Mouse (Mus musculus) ES-E14 (cell line): ENCODE measurements around the gene Neu2. TPM values are rescaled to one million over a fixed set of nuclear protein-coding genes. Genes with fewer than 3 reads are reported as not detected.

Experiments used
- DNase-seq: peaks from one replicate; pipeline ENCODE4 v3.0.0-alpha.2; 2013; ENCODE audit warnings: low read depth, low spot score
- H3K27ac ChIP-seq: 2 replicates; pipeline ENCODE4 v1.5.1; 2012; ENCODE audit warnings: low read depth, mild to moderate bottlenecking, low read length, moderate library complexity, mixed read lengths; ENCODE audit not compliant: poor library complexity, insufficient read depth, severe bottlenecking
- H3K36me3 ChIP-seq: 2 replicates; pipeline ENCODE4 v1.6.1; 2012; ENCODE audit warnings: mild to moderate bottlenecking, low read length, moderate library complexity, mixed read lengths; ENCODE audit not compliant: control insufficient read depth, poor library complexity, insufficient read depth, severe bottlenecking
- H3K4me1 ChIP-seq, 2 experiments: fragments of 150-350 bp in 1 of 2; sonication (generic) in 1 of 2; 2 replicates each; pipeline ENCODE4 v1.6.1; 2012; ENCODE audit warnings: low read length in 2 of 2, mild to moderate bottlenecking in 1 of 2, mixed read lengths in 1 of 2; ENCODE audit not compliant: control insufficient read depth in 2 of 2, insufficient read depth in 2 of 2, poor library complexity in 1 of 2
- H3K4me3 ChIP-seq, 2 experiments: fragments of 150-350 bp in 1 of 2; sonication (generic) in 1 of 2; 2 replicates each; pipeline ENCODE4 v1.5.1; 2012; ENCODE audit warnings: low read length in 2 of 2, low read depth in 1 of 2, mild to moderate bottlenecking in 1 of 2, mixed read lengths in 1 of 2; ENCODE audit not compliant: insufficient read depth in 1 of 2, poor library complexity in 1 of 2, severe bottlenecking in 1 of 2
- H3K9ac ChIP-seq: 2 replicates; pipeline ENCODE4 v1.6.1; 2012; ENCODE audit warnings: low read depth, mild to moderate bottlenecking, low read length, mixed read lengths; ENCODE audit not compliant: poor library complexity, insufficient read depth, severe bottlenecking
- H3K9me3 ChIP-seq: fragments of 150-350 bp; sonication (generic); 2 replicates; pipeline ENCODE4 v1.6.1; 2012; ENCODE audit warnings: low read depth, mild to moderate bottlenecking, low read length; ENCODE audit not compliant: control insufficient read depth, insufficient read depth
- CHD2 ChIP-seq: IDR thresholded peaks from 2 replicates; pipeline ENCODE4 v1.6.1; 2014; ENCODE audit warnings: mild to moderate bottlenecking, low read depth, low read length, inconsistent platforms
- HCFC1 ChIP-seq: IDR thresholded peaks from 2 replicates; pipeline ENCODE4 v1.6.1; 2012; ENCODE audit warnings: low read length, inconsistent platforms, borderline replicate concordance; ENCODE audit not compliant: insufficient read depth
- MAFK ChIP-seq: IDR thresholded peaks from 2 replicates; pipeline ENCODE4 v1.6.1; 2014; ENCODE audit warnings: mild to moderate bottlenecking, low read depth, low read length, inconsistent platforms; ENCODE audit not compliant: insufficient read depth
- ZC3H11A ChIP-seq: IDR thresholded peaks from 2 replicates; pipeline ENCODE4 v1.6.1; 2012; ENCODE audit warnings: low read depth, mild to moderate bottlenecking, inconsistent platforms, low read length, borderline replicate concordance
- ZNF384 ChIP-seq: IDR thresholded peaks from 2 replicates; pipeline ENCODE4 v1.6.1; 2012; ENCODE audit warnings: low read depth, low read length, inconsistent platforms
- in situ Hi-C, 2 experiments: fragments of 600-800 bp; cut with MboI; formaldehyde crosslinking; loops; one replicate each; pipeline ENCODE4 v1.15.1; 2025; ENCODE audit warnings: low sequenced_read_pairs in 2 of 2, inconsistent platforms in 1 of 2; ENCODE audit not compliant: unreplicated experiment in 2 of 2
- total RNA-seq: library from RNA; depleted of rRNA; stranded (reverse); fragments of 300-350 nt; gene quantifications from 2 replicates; pipeline ENCODE4 v1.2.3, GENCODE M21; 2012

The Neu2 gene
- total RNA-seq, 1 experiment, result not detected

DNA sequence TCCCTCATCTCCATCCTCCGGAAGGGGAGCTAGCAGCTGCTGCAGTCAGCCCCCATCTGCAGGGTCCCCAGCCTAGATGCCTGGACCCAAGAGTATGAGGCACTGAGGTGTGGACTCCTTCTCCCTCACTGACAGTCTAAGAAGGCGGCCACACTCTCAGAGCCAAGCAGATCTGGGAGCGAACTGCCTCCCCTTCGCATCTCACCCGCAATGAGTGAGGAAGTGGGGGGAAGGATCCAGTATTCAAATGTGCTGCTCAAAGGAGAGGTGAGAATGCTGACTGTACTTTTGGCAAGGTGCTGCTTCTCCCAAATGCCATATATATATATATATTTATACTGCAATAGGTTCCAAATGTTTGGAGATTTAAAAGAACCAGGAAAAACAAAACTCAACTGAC, 93.7 kb downstream of the Neu2 start:
- H3K9me3 ChIP-seq, result no peaks in the 10 kb centered on the region
- no peak for DNase-seq

DNA sequence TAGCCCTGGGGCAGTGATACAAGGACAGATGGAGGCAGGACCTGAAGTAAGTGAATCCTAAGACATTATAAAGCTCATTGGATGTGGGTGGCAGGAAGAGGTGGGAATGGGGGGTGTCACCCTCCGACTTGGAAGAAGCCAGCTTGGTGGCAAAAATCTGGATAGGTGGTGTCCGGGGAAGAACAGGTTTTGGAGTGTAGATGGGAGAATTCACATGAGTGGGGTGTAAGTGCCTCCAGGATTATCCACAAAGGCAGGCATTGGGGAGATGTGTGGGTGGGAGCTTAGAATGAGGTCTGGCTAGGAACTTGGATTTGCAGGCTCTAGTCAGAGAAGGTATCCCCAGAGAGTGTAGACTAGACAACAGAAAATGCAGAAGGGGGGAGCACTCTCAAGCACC, 95.6 kb downstream of the Neu2 start:
- DNase-seq, result no peak
- no peaks in the 10 kb centered on the region for H3K9me3 ChIP-seq
- H3K4me3 ChIP-seq, result no peak overlapping the region
- peaks cover 0 to 3% of the 10 kb centered on the region in 2 experiments; a peak in 2 of 4 replicates for H3K4me1 ChIP-seq
- H3K9ac ChIP-seq, result no peak overlapping the region
- TF ChIP-seq HCFC1, result no peak
- TF ChIP-seq MAFK, result no peak
- TF ChIP-seq ZC3H11A, result no peak
- no peak for TF ChIP-seq ZNF384
- no peak for TF ChIP-seq CHD2
- in situ Hi-C loops, result no loop called here
- no peak overlapping the region for H3K27ac ChIP-seq
- no peaks in the 10 kb centered on the region for H3K36me3 ChIP-seq

More for the DNA sequence above, 93.7 kb downstream of the Neu2 start:
- Histone ChIP-seq H3K4me3 (no peak overlapping the region), H3K36me3 (no peaks in the 10 kb centered on the region), H3K27ac (no peak overlapping the region), H3K9ac (no peak overlapping the region), H3K4me1 (no peaks in the 10 kb centered on the region)
- TF ChIP-seq ZNF384 (no peak), HCFC1 (no peak), CHD2 (no peak), ZC3H11A (no peak), MAFK (no peak)
- in situ Hi-C loops, result no loop called here

GRCm38 (mm10) chr1:87607385-87608091, 97.8 kb downstream of the Neu2 start:
- TF ChIP-seq HCFC1 (no peak), MAFK (no peak)
- Histone ChIP-seq H3K36me3 (no peaks in the 10 kb centered on the region), H3K4me3 (peak overlapping the region in 1 of 2 experiments; percentile 44; a peak in 2 of 4 replicates), H3K9ac (0 out of 2 replicates have a peak overlapping the region, but pooled peaks have one; percentile 0), H3K9me3 (no peaks in the 10 kb centered on the region), H3K27ac (no peak overlapping the region), H3K4me1 (peaks cover 0 to 3% of the 10 kb centered on the region in 2 experiments; a peak in 2 of 4 replicates)
- in situ Hi-C loops, result no loop called here
- DNase-seq, result no peak

GRCm38 (mm10) chr1:87608416-87609046, 98.8 kb downstream of the Neu2 start:
- Histone ChIP-seq H3K27ac (no peak overlapping the region), H3K4me3 (no peak overlapping the region), H3K36me3 (no peaks in the 10 kb centered on the region), H3K4me1 (peaks cover 0 to 3% of the 10 kb centered on the region in 2 experiments; a peak in 2 of 4 replicates), H3K9ac (no peak overlapping the region), H3K9me3 (no peaks in the 10 kb centered on the region)
- no peak for TF ChIP-seq CHD2
- no peak for TF ChIP-seq MAFK
- TF ChIP-seq ZC3H11A, result no peak
- TF ChIP-seq HCFC1, result no peak
- TF ChIP-seq ZNF384, result no peak
- in situ Hi-C loops, result no loop called here
- DNase-seq, result peak; percentile 62
